Mouse (Mus musculus): ENCODE data around the gene Ilvbl. TPM values are rescaled to one million over a fixed set of nuclear protein-coding genes. Genes with fewer than 3 reads are reported as not detected.

Ilvbl gene
- polyA plus RNA-seq, 1 experiment = not detected

GRCm38 (mm10) chr10:78585606-78586005, 11.5 kb downstream of the Ilvbl start:
- no peak overlapping the region for H3K27ac ChIP-seq (ENCODE audit: insufficient read depth, low read depth, low read length)
- WGBS = 90% methylated on average over 22 of the region's 22 CpGs
- no peak overlapping the region for H3K4me3 ChIP-seq (ENCODE audit: insufficient read depth, low read depth, low read length)
- H3K4me1 ChIP-seq (ENCODE audit: control insufficient read depth, insufficient read depth, low read length) = no peaks in the 10 kb centered on the region; the same call in 1 of the 2 replicates
- no peak for TF ChIP-seq POLR2A (IDR thresholded peaks at IDR 0.05; ENCODE audit: insufficient read depth, low read depth, low read length)
- TF ChIP-seq CTCF (IDR thresholded peaks at IDR 0.05; ENCODE audit: insufficient read depth, low read depth, low read length) = no peak

- Histone ChIP-seq H3K4me1 (ENCODE audit: control insufficient read depth, insufficient read depth, low read length) (no peaks in the 10 kb centered on the region; the same call in 1 of the 2 replicates), H3K4me3 (ENCODE audit: insufficient read depth, low read depth, low read length) (no peak overlapping the region), H3K27ac (ENCODE audit: insufficient read depth, low read depth, low read length) (no peak overlapping the region)
- WGBS = 94% methylated on average over 13 of the region's 13 CpGs
- TF ChIP-seq POLR2A (IDR thresholded peaks at IDR 0.05; ENCODE audit: insufficient read depth, low read depth, low read length) (no peak), CTCF (IDR thresholded peaks at IDR 0.05; ENCODE audit: insufficient read depth, low read depth, low read length) (no peak)
Measured at GRCm38 (mm10) chr10:78586026-78586425, 11.9 kb downstream of the Ilvbl start.

GRCm38 (mm10) chr10:78589291-78589690, 15.1 kb downstream of the Ilvbl start:
- TF ChIP-seq POLR2A (IDR thresholded peaks at IDR 0.05; ENCODE audit: insufficient read depth, low read depth, low read length) = no peak
- no peak for TF ChIP-seq CTCF (IDR thresholded peaks at IDR 0.05; ENCODE audit: insufficient read depth, low read depth, low read length)
- WGBS = 95% methylated on average over 18 of the region's 18 CpGs
- H3K27ac ChIP-seq (ENCODE audit: insufficient read depth, low read depth, low read length) = no peak overlapping the region
- H3K4me1 ChIP-seq (ENCODE audit: control insufficient read depth, insufficient read depth, low read length) = peaks cover 9% of the 10 kb centered on the region; the same call in 1 of the 2 replicates
- no peak overlapping the region for H3K4me3 ChIP-seq (ENCODE audit: insufficient read depth, low read depth, low read length)

DNA sequence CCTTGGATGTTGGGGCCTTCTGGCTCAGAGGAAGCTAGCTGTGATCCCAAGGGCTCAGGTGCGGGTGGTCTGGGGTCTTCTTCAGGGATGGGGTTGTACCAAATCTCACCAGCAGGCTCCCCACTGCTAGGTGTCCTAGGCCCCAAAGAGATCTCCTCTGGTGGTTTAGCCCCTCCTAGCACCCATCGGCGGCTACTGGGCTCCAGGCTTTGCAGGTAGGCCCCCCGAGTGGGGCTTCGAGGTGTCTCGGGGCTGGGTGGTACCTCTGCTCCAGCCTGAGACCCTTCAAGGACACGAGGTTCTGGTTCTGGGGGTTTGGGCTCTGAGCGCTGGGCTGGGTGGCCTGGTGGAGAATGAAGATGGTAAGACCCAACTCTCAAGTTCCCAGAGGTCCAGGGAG, 15.8 kb downstream of the Ilvbl start:
- no peak overlapping the region for H3K27ac ChIP-seq (ENCODE audit: insufficient read depth, low read depth, low read length)
- 92% methylated on average over 8 of the region's 8 CpGs for WGBS
- H3K4me1 ChIP-seq (ENCODE audit: control insufficient read depth, insufficient read depth, low read length) = peaks cover 9% of the 10 kb centered on the region; the same call in 1 of the 2 replicates
- H3K4me3 ChIP-seq (ENCODE audit: insufficient read depth, low read depth, low read length) = no peak overlapping the region
- no peak for TF ChIP-seq CTCF (IDR thresholded peaks at IDR 0.05; ENCODE audit: insufficient read depth, low read depth, low read length)
- TF ChIP-seq POLR2A (IDR thresholded peaks at IDR 0.05; ENCODE audit: insufficient read depth, low read depth, low read length) = no peak

DNA sequence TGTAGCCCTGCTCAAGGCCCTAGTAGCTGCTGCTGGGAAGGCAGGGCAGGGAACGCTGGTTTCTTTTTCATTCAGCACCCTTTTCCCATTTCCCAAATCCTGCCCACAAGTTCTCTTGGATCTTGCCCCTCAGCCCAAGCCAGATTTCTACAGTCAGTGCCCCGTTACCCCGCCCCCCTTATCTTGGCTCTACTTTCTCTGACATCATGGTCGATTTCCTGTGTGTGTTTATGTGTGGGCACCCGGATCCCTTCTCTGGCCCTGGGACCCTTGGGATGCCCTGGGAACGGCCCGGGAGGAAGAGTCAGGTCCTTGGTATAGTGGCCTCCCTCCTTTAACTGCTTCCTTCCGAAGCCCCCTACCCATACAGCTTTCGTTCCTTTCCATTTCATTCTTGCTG, 16.6 kb downstream of the Ilvbl start:
- Histone ChIP-seq H3K4me3 (ENCODE audit: insufficient read depth, low read depth, low read length) (peak overlapping the region; percentile 4; the same call in 1 of the 2 replicates), H3K27ac (ENCODE audit: insufficient read depth, low read depth, low read length) (no peak overlapping the region), H3K4me1 (ENCODE audit: control insufficient read depth, insufficient read depth, low read length) (peaks cover 9% of the 10 kb centered on the region; the same call in 1 of the 2 replicates)
- 26% methylated on average over 9 of the region's 9 CpGs for WGBS
- TF ChIP-seq CTCF (IDR thresholded peaks at IDR 0.05; ENCODE audit: insufficient read depth, low read depth, low read length) = no peak
- TF ChIP-seq POLR2A (IDR thresholded peaks at IDR 0.05; ENCODE audit: insufficient read depth, low read depth, low read length) = no peak

DNA sequence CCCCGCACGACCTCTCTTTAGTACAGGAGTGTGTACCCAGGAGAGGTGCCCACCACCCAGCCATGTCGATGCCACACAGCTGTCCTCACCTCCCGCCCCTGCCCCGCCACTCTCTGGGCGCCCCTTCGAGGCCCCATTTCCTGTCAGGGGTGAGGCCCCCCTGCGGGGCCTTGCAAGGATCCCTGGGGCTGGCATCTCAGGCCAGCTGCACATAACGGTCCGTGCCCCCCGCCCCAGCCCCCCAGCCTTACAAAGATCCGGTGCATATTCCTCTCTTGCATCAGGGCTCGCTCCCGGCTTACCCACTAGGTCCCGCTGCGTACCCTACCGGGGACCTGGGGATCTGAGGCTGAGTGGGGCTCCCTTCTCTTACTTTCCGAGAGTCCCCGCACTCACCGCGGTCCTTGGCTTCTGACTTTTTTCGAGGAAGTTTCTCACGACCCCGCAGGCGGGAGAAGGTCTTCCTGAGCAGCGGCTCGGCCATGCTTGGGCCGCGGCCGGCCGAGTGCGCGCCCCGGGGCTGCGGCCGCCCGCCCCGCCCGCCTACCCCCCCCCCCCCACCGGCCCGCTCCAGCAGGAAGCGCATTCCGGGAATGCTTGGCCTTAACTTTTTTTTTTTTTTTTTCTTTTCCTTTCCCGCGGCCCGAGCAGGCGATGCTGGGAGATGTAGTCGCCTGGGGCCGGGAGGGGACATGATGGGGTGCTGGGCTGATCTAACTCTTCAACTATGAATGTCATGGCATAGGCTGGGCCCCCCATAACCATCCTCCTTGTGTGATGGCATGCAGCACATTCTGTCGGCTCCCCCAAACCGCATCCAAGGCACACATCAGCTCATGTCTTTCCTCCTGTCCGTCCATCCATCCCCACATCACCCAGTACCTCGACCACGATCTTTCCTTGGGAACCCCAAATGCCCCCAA, 17.5 kb downstream of the Ilvbl start, which contains the start of gene Syde1:
Syde1 (minus strand) TSS at position 559 of the 923 bp plus-strand sequence.
- WGBS = 5% methylated on average over 52 of the region's 54 CpGs
- no peak for TF ChIP-seq POLR2A (IDR thresholded peaks at IDR 0.05; ENCODE audit: insufficient read depth, low read depth, low read length)
- no peak for TF ChIP-seq CTCF (IDR thresholded peaks at IDR 0.05; ENCODE audit: insufficient read depth, low read depth, low read length)
- peaks cover 9% of the 10 kb centered on the region; the same call in 1 of the 2 replicates for H3K4me1 ChIP-seq (ENCODE audit: control insufficient read depth, insufficient read depth, low read length)
- peak within 1 kb of the TSS; percentile 53 for H3K4me3 ChIP-seq (ENCODE audit: insufficient read depth, low read depth, low read length)
- H3K27ac ChIP-seq (ENCODE audit: insufficient read depth, low read depth, low read length) = 0 out of 2 replicates have a peak within 1 kb of the TSS, but pooled peaks have one; percentile 8

- H3K4me1 ChIP-seq (ENCODE audit: control insufficient read depth, insufficient read depth, low read length) = peaks cover 9% of the 10 kb centered on the region; the same call in 1 of the 2 replicates
- H3K27ac ChIP-seq (ENCODE audit: insufficient read depth, low read depth, low read length) = no peak overlapping the region
- H3K4me3 ChIP-seq (ENCODE audit: insufficient read depth, low read depth, low read length) = no peak overlapping the region
- TF ChIP-seq CTCF (IDR thresholded peaks at IDR 0.05; ENCODE audit: insufficient read depth, low read depth, low read length) (no peak), POLR2A (IDR thresholded peaks at IDR 0.05; ENCODE audit: insufficient read depth, low read depth, low read length) (no peak)
- whole genome bisulfite sequencing = 91% methylated on average over 4 of the region's 4 CpGs
Measured at GRCm38 (mm10) chr10:78592856-78593379, 18.8 kb downstream of the Ilvbl start.

DNA sequence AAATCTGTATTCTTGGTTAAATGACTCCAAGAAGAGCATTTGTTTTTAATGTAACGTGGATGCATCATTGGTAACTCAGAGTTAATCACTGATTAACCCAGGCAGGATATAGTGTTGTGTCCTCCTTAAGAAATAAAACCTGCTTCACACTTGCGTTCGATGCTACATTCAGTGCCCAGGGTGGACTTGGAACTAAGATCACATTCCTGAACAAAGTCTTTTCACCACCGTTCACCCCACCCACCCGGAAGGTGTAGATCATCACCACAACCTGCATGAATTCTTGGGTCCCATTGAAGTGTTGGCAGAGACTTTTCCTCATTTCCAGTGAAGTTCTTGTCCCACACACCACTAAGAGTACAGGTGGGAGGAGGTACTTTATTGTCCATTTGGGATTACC, 19.6 kb downstream of the Ilvbl start:
- 94% methylated on average over 5 of the region's 5 CpGs for WGBS
- H3K4me1 ChIP-seq (ENCODE audit: control insufficient read depth, insufficient read depth, low read length) = peaks cover 9% of the 10 kb centered on the region; the same call in 1 of the 2 replicates
- no peak overlapping the region for H3K4me3 ChIP-seq (ENCODE audit: insufficient read depth, low read depth, low read length)
- no peak overlapping the region for H3K27ac ChIP-seq (ENCODE audit: insufficient read depth, low read depth, low read length)
- TF ChIP-seq CTCF (IDR thresholded peaks at IDR 0.05; ENCODE audit: insufficient read depth, low read depth, low read length) = no peak
- no peak for TF ChIP-seq POLR2A (IDR thresholded peaks at IDR 0.05; ENCODE audit: insufficient read depth, low read depth, low read length)

GRCm38 (mm10) chr10:78594157-78594556, 20.0 kb downstream of the Ilvbl start:
- H3K4me1 ChIP-seq (ENCODE audit: control insufficient read depth, insufficient read depth, low read length) = peaks cover 9% of the 10 kb centered on the region; the same call in 1 of the 2 replicates
- TF ChIP-seq POLR2A (IDR thresholded peaks at IDR 0.05; ENCODE audit: insufficient read depth, low read depth, low read length) (no peak), CTCF (IDR thresholded peaks at IDR 0.05; ENCODE audit: insufficient read depth, low read depth, low read length) (no peak)
- 77% methylated on average over 6 of the region's 6 CpGs for WGBS
- H3K27ac ChIP-seq (ENCODE audit: insufficient read depth, low read depth, low read length) = no peak overlapping the region
- no peak overlapping the region for H3K4me3 ChIP-seq (ENCODE audit: insufficient read depth, low read depth, low read length)

Data from olfactory bulb, adult 2 months (tissue).